Mouse (Mus musculus) kidney, embryonic 14.5 days (tissue): ENCODE data around the gene Ift122. TPM values are rescaled to one million over a fixed set of nuclear protein-coding genes. Genes with fewer than 3 reads are reported as not detected.

Experiments used
- ATAC-seq: fragments of 200-750 bp; cut with Nextera tagmentation; 2 replicates; pipeline ENCODE4 v1.8.0; 2017; ENCODE audit warnings: moderate number of reproducible peaks, mild to moderate bottlenecking, moderate TSS enrichment, moderate library complexity; ENCODE audit not compliant: low FRiP score, low TSS enrichment
- H3K27ac ChIP-seq: fragments of 300-500 bp; sonication (generic); 2 replicates; pipeline ENCODE4 v1.5.1; 2014; ENCODE audit warnings: low read depth, mild to moderate bottlenecking, low read length, moderate library complexity, mixed read lengths
- H3K27me3 ChIP-seq: fragments of 300-500 bp; sonication (generic); 2 replicates; pipeline ENCODE4 v1.6.1; 2014; ENCODE audit warnings: mild to moderate bottlenecking, low read length; ENCODE audit not compliant: control insufficient read depth, insufficient read depth
- H3K36me3 ChIP-seq: fragments of 300-500 bp; sonication (generic); 2 replicates; pipeline ENCODE4 v1.6.1; 2014; ENCODE audit warnings: low read length, mixed read lengths; ENCODE audit not compliant: control insufficient read depth, insufficient read depth
- H3K4me1 ChIP-seq: fragments of 300-500 bp; sonication (generic); 2 replicates; pipeline ENCODE4 v1.6.1; 2014; ENCODE audit warnings: low read length, mixed read lengths; ENCODE audit not compliant: control insufficient read depth, insufficient read depth
- H3K4me2 ChIP-seq: fragments of 300-500 bp; sonication (generic); replicated peaks from 2 replicates; pipeline ENCODE4 v1.6.1; 2014; ENCODE audit warnings: low read depth, mild to moderate bottlenecking, low read length
- H3K4me3 ChIP-seq: fragments of 300-500 bp; sonication (generic); 2 replicates; pipeline ENCODE4 v1.5.1; 2014; ENCODE audit warnings: mild to moderate bottlenecking, low read length
- H3K9ac ChIP-seq: fragments of 300-500 bp; sonication (generic); 2 replicates; pipeline ENCODE4 v1.6.1; 2014; ENCODE audit warnings: low read depth, mild to moderate bottlenecking, low read length, moderate library complexity
- H3K9me3 ChIP-seq: fragments of 300-500 bp; sonication (generic); 2 replicates; pipeline ENCODE4 v1.6.1; 2016; ENCODE audit warnings: low read length; ENCODE audit not compliant: control insufficient read depth
- WGBS: fragments of 180-500 bp; shearing (Covaris S2); extraction: QIAGEN DNeasy Blood & Tissue Kit; methylation state at CpG from one replicate; pipeline ENCODE4 v1.1.7; 2014; 5-methylcytosine and 5-hydroxymethylcytosine counted together
- polyA plus RNA-seq: library from polyadenylated mRNA; unstranded; fragments of >200 nt; fragmentation: Nextera tagmentation; extraction: Ambion mirVana; gene quantifications from 2 replicates; pipeline ENCODE4 v1.2.1, GENCODE M21; 2014

Gene Ift122
- 19.0 and 33.3 TPM in 2 replicates for polyA plus RNA-seq

- ATAC-seq, result peak; percentile 99
- H3K9me3 ChIP-seq, result no peaks in the 10 kb centered on the region
Measured at GRCm38 (mm10) chr6:115853091-115853813, at the start of gene Ift122, which contains the start of gene Mbd4. TSS of gene Ift122 (plus strand) at chr6:115853470. TSS of gene Mbd4 (minus strand) at chr6:115853371.

DNA sequence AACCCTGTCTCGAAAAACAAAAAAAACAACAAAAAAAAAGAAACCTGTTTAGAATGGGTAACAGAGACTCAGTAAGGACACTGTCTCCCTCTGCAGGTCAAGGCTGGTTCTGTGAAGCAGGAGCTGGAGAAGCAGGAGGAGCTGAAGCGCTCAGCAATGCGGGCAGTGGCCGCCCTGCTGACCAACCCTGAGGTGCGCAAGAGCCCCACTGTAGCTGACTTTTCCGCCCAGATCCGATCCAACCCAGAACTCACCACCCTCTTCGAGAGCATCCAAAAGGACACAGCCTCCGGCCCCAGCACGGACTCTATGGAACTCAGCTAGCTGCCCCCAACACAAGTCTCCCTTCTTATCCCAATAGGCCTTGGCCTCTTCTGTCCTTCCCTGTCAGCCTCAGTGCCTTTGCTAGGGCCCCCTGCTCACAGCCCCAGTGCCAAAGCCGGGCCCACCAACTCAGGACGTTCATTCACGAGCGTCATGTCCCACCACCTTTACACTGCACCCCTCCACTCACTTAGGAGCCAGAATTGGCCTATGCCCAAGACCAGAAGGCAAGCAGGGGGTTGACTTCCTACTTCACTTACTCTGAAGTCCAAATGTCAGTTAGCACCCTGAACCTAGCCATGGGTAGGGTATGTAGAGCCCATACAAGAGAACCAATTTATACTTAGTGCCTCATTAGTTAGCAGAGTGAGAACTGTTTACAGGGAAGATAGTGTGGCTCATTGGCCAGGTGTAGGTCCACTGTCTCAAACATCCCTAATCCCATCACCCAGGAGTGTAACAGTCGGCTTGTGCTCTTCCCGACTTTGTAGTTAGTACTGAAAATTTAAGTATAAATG, 49.5 kb upstream of the Ift122 start:
- Histone ChIP-seq H3K36me3 (peaks cover 81% of the 10 kb centered on the region), H3K4me1 (peaks cover 15% of the 10 kb centered on the region), H3K4me2 (no peak overlapping the region), H3K27ac (peak overlapping the region; percentile 47; the same call in 1 of the 2 replicates), H3K9ac (no peak overlapping the region), H3K4me3 (no peak overlapping the region), H3K27me3 (no peaks in the 10 kb centered on the region), H3K9me3 (no peaks in the 10 kb centered on the region)
- WGBS, result 42% methylated on average over 16 of the region's 16 CpGs
- peak; percentile 71 for ATAC-seq

More at GRCm38 (mm10) chr6:115853091-115853813, at the start of gene Ift122, which contains the start of gene Mbd4:
- Histone ChIP-seq H3K4me2 (peak within 1 kb of the TSS; percentile 59), H3K4me3 (peak within 1 kb of the TSS; percentile 70), H3K9ac (peak within 1 kb of the TSS; percentile 61), H3K27me3 (no peaks in the 10 kb centered on the region), H3K4me1 (peaks cover 9% of the 10 kb centered on the region; the same call in 1 of the 2 replicates), H3K36me3 (peaks cover 18% of the 10 kb centered on the region), H3K27ac (peak within 1 kb of the TSS; percentile 82)
- under 1% methylated on average over 51 of the region's 51 CpGs for WGBS

GRCm38 (mm10) chr6:115804432-115805192, 48.7 kb upstream of the Ift122 start:
- ATAC-seq, result no peak
- H3K27me3 ChIP-seq, result no peaks in the 10 kb centered on the region
- H3K9ac ChIP-seq, result no peak overlapping the region
- no peak overlapping the region for H3K4me2 ChIP-seq
- peaks cover 72% of the 10 kb centered on the region for H3K36me3 ChIP-seq
- H3K9me3 ChIP-seq, result no peaks in the 10 kb centered on the region
- WGBS, result 68% methylated on average over 10 of the region's 10 CpGs
- peaks cover 15% of the 10 kb centered on the region for H3K4me1 ChIP-seq
- no peak overlapping the region for H3K4me3 ChIP-seq
- no peak overlapping the region for H3K27ac ChIP-seq

DNA sequence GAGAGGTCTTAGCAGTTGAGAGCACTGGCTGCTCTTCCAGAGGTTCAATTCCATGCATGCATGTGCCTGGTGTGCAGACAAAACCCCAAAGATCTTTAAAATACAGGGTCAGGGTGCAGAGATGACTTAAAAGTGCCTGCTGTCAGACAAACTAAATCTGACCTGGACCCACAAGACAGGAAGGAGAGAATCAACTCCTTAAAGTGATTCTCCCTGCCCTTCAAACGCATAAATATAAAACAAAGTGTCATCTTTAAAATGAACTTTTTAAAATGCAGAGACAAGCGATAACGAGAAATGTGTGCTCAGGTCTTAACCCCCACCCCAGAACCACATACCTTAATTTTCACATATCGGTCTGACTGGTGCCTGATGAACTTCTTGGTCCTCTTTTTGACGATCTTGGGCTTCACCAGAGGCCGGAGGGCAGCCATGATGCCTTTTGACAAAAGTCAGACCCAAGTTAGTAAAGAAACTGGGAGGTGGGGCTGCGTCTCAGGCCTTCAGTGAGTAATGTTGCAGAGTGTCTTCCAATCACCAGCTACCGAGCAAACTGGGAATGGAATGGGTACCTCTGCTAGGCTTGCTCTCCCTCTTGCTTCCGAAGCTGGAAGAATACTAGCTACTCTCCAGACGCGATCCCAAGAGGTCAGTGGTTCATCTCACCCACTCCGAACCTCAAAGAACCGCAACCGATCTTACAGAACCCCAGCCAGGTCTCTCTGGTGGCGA, 45.6 kb upstream of the Ift122 start:
- H3K4me1 ChIP-seq, result peaks cover 15% of the 10 kb centered on the region
- peaks cover 45% of the 10 kb centered on the region for H3K36me3 ChIP-seq
- H3K9ac ChIP-seq, result peak overlapping the region; percentile 100
- WGBS, result 1% methylated on average over 15 of the region's 15 CpGs
- no peak for ATAC-seq
- H3K4me2 ChIP-seq, result peak overlapping the region; percentile 90
- peak overlapping the region; percentile 97 for H3K27ac ChIP-seq
- peak overlapping the region; percentile 100 for H3K4me3 ChIP-seq
- H3K9me3 ChIP-seq, result no peaks in the 10 kb centered on the region
- H3K27me3 ChIP-seq, result no peaks in the 10 kb centered on the region

GRCm38 (mm10) chr6:115808196-115808487, 45.1 kb upstream of the Ift122 start:
- peaks cover 15% of the 10 kb centered on the region for H3K4me1 ChIP-seq
- H3K4me2 ChIP-seq, result peak overlapping the region; percentile 90
- no peak for ATAC-seq
- WGBS, result under 1% methylated on average over 22 of the region's 22 CpGs
- peak overlapping the region; percentile 97 for H3K27ac ChIP-seq
- peaks cover 40% of the 10 kb centered on the region for H3K36me3 ChIP-seq
- peak overlapping the region; percentile 100 for H3K9ac ChIP-seq
- H3K9me3 ChIP-seq, result no peaks in the 10 kb centered on the region
- peak overlapping the region; percentile 100 for H3K4me3 ChIP-seq
- no peaks in the 10 kb centered on the region for H3K27me3 ChIP-seq

DNA sequence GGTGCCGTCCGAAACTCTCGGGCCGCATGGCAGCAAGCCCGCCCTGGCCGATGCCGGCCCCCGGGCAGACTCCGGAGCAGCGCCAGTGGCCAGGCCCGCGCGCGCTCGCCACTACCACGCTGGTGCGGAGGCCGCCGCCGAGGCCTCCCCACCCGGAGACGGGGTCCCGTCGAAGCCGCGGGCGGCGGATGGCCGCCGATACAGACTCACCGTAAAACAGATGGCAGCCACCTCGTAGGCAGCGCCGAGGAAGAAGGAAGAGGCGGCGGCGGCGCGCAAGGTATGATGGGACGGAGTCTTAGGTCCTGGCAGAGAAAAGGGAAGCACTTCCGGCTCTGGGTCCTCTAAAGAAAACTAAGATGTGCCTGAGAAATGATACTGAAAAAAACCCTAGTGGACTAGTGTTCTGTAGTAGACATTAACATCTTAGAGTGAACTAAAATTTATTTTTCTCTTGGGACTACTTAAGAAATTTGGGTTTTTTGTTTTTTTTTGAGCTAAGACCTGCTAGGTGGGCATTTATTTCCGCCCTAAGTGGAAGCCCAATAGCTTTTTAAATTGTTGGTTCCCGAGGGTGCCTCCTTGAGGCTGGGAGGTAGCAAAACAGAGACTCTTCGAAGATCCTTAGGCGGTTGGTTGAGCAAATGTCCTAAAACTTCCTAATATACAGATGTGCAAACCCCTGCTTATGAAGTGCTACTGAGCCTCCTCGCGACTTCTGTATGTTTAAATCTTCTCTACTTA, 44.6 kb upstream of the Ift122 start, which contains the start of gene Rpl32:
Gene Rpl32, minus strand, starts transcription at position 260 of the 744 bp plus-strand sequence.
- WGBS, result under 1% methylated on average over 47 of the region's 47 CpGs
- Histone ChIP-seq H3K4me1 (peaks cover 15% of the 10 kb centered on the region), H3K4me2 (peak within 1 kb of the TSS; percentile 90), H3K9ac (peak within 1 kb of the TSS; percentile 100), H3K27ac (peak within 1 kb of the TSS; percentile 97), H3K4me3 (peak within 1 kb of the TSS; percentile 100), H3K27me3 (no peaks in the 10 kb centered on the region), H3K36me3 (peaks cover 38% of the 10 kb centered on the region), H3K9me3 (no peaks in the 10 kb centered on the region)
- peak; percentile 81 for ATAC-seq

GRCm38 (mm10) chr6:115811606-115812005, 41.7 kb upstream of the Ift122 start:
- Histone ChIP-seq H3K9me3 (no peaks in the 10 kb centered on the region), H3K27ac (no peak overlapping the region), H3K4me3 (no peak overlapping the region), H3K27me3 (no peaks in the 10 kb centered on the region), H3K9ac (no peak overlapping the region), H3K36me3 (peaks cover 9% of the 10 kb centered on the region), H3K4me1 (peaks cover 8% of the 10 kb centered on the region), H3K4me2 (no peak overlapping the region)
- ATAC-seq, result no peak
- WGBS, result 75% methylated on average over 8 of the region's 8 CpGs
